Mouse (Mus musculus) cerebellum, adult (tissue): ENCODE measurements around the gene Fndc10.
"Not testable (repeated sequence)": the region's sequence is repeated elsewhere in the genome, so short reads cannot be mapped to it uniquely, and the experiment has no call there.

Source experiments
- ATAC-seq: cut with Nextera tagmentation; 2 replicates; pipeline ENCODE4 v1.9.2; 2017; ENCODE audit warnings: mild to moderate bottlenecking, moderate library complexity, mixed read lengths; ENCODE audit not compliant: insufficient number of reproducible peaks, low FRiP score, low TSS enrichment

Fndc10 gene

GRCm38 (mm10) chr4:155683670-155684277 is 10.4 kb upstream of the Fndc10 start:
- not testable (repeated sequence) for ATAC-seq

- not testable (repeated sequence) for ATAC-seq
These were observed 6.4 kb upstream of the Fndc10 start for GRCm38 (mm10) chr4:155687764-155688163.

GRCm38 (mm10) chr4:155690571-155691375 is 3.4 kb upstream of the Fndc10 start:
- peak; percentile 79 for ATAC-seq

DNA sequence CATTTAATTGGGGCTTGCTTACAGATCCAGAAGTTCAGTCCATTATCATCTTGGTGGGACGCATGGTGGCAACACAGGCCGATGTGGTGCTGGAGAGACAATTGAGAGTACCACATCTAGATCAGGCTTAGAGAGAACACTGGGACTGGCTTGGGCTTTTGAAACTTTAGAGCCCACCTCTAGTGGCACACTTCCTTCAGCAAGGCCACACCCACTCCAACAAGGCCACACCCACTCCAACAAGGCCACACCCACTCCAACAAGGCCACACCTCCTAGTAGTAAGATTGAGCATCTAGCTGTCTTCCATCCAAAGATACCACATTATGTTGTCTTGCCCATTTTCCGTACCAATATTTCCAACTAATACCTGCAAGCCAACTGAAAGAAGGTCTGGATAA is 1.7 kb upstream of the Fndc10 start:
- no peak for ATAC-seq

DNA sequence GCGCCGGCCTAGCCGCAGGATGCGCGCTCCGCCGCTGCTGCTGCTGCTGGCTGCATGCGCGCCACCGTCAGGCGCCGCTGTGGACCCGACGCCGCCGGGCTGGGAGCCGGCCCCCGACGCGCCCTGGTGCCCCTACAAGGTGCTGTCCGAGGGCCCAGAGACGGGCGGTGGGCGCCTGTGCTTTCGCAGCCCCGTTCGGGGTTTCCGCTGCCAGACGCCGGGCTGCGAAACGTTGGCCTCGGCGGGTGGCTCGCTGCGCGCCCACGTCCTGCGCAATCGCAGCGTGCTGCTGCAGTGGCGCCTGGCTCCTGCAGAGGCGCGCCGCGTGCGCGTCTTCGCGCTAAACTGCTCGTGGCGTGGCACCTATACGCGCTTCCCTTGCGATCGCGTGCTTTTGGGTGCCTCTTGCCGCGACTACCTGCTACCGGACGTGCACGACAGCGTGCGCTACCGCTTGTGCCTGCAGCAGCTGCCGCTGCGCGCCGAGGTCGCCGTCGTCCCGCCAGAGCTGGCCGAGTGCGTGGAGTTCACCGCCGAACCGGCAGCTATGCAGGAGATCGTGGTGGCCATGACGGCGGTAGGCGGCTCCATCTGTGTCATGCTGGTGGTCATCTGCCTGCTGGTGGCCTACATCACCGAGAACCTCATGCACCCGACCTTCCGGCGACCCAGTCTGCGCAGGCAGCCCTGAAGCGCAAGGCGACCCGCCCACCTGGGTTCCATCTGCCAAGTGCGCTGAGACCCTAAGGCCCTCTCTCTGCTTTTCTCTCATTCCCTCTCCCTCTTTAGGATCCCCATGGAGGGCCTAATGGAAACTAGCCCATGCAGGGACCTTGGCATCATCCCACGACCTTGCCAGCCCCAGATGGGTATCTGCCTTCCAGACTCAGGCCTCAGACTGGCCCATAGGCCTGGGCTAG is 600 bp downstream of the Fndc10 start:
- no peak for ATAC-seq

- no peak for ATAC-seq
These were observed 1.5 kb downstream of the Fndc10 start for GRCm38 (mm10) chr4:155695531-155696062.

GRCm38 (mm10) chr4:155696261-155697255 is 2.4 kb downstream of the Fndc10 start:
- no peak for ATAC-seq

- ATAC-seq = no peak
These were observed 6.3 kb downstream of the Fndc10 start for GRCm38 (mm10) chr4:155700425-155700824.

GRCm38 (mm10) chr4:155703425-155703929 is 9.3 kb downstream of the Fndc10 start:
- ATAC-seq = no peak

GRCm38 (mm10) chr4:155704721-155705591 is 10.8 kb downstream of the Fndc10 start, which contains the start of gene Ssu72:
Gene Ssu72, plus strand, starts transcription at chr4:155704800.
- ATAC-seq = peak; percentile 84

DNA sequence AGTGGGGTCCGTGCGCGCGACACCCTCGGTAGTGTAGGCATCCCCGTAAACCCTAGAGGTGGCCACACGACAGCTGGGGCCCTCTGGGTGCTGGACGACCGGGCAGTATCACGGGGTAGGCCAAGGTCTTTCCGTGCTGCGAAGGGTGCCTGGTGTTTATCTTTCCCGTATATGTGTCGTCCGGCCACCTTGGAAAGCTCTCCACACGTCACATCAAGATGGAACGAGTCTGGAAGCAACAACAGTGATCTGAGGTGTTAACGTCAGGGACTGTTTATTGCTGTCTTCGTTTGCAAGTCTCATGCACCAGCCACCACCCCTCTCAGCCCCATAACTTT is 11.4 kb downstream of the Fndc10 start:
- ATAC-seq = no peak

GRCm38 (mm10) chr4:155708582-155708981 is 14.4 kb downstream of the Fndc10 start:
- no peak for ATAC-seq

DNA sequence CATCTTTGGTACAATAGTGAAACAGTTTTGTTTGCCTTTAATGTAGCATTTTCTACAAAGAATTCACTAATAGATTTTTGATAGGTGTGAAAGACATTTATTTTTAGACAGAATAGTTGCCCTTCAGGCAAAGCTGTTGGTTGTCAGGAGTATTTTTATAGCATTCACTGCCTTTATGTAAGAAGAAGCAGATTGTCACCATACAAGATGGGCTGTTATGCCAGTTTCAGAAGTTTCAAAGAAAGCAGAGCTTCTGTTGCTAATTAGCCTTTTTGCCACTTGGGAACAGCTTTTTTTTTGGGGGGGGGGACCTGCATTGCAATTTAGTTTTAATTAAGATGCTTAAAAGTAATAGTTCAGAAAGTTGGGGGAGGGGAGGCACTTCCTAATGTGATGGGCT is 14.8 kb downstream of the Fndc10 start:
- no peak for ATAC-seq

GRCm38 (mm10) chr4:155710521-155711252 is 16.5 kb downstream of the Fndc10 start:
- no peak for ATAC-seq

DNA sequence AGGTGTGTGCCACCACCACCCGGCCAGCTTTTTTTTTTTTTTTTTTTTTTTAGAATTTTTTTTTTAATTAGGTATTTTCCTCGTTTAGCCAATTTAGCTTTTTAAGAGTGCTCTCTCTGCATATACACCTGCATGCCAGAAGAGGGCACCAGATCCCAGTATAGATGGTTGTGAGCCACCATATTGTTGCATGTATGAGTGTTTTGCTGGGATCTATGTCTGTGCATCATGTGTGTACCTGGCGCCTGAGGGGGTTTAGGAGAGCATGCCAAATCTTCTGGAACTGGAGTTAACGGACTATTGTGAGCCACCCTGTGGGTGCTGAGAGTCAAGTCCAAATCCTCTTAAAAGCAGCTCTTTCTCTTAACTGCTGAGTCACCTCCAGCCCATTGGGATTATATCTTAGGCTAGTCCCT is 27.5 kb downstream of the Fndc10 start:
- ATAC-seq = no peak; the same call in 1 of the 2 replicates

DNA sequence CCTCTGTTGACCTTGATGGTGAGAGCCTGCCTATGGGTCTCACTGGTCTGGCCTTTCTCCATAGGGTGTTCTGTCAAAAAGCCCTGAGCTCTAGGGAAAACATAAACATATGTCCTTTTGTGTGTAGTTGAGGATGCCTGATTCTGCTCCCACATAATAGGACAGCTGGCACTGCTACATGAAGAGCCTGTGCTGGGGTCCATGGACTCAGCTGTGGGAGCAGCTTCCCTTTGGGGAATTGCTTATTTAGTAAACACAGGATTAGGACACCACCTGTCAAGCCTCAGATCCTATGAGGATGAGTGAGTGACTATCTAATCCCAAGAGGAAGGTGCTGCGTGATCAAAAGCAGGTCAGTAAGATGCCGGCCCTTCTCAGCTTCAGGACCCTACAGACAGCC is 33.9 kb downstream of the Fndc10 start:
- ATAC-seq = no peak

- no peak for ATAC-seq
These were observed 39.1 kb downstream of the Fndc10 start for GRCm38 (mm10) chr4:155733267-155733666.
